Mouse (Mus musculus) CH12.LX (cell line): ENCODE measurements around the gene Gpr146. TPM values are rescaled to one million over a fixed set of nuclear protein-coding genes. Genes with fewer than 3 reads are reported as not detected.

Source experiments
- DNase-seq: peaks from one replicate; pipeline ENCODE4 v3.0.0-alpha.2; 2013; ENCODE audit errors: extremely low read depth
- H3K27ac ChIP-seq: 2 replicates; pipeline ENCODE4 v1.5.1; 2012; ENCODE audit warnings: low read depth, mild to moderate bottlenecking, control low read depth, moderate library complexity; ENCODE audit not compliant: insufficient read depth
- H3K27me3 ChIP-seq: replicated peaks from 2 replicates; pipeline ENCODE3; 2012; ENCODE audit warnings: inconsistent platforms
- H3K36me3 ChIP-seq, 2 experiments: replicated peaks in 1 of 2; 2 replicates each; pipeline versions ENCODE3 to v1.6.1; 2012; ENCODE audit warnings: inconsistent platforms in 1 of 2, low read length in 1 of 2, mild to moderate bottlenecking in 1 of 2, mixed read lengths in 1 of 2, moderate library complexity in 1 of 2; ENCODE audit not compliant: control insufficient read depth in 1 of 2, insufficient read depth in 1 of 2
- H3K4me1 ChIP-seq, 2 experiments: 2 replicates each; pipeline ENCODE4 v1.6.1; 2012; ENCODE audit warnings: inconsistent platforms in 1 of 2, moderate library complexity in 1 of 2; ENCODE audit not compliant: insufficient read depth in 2 of 2, control insufficient read depth in 1 of 2
- H3K4me2 ChIP-seq: 2 replicates; pipeline ENCODE4 v1.6.1; 2012; ENCODE audit warnings: low read depth, mild to moderate bottlenecking, control low read depth; ENCODE audit not compliant: poor library complexity, insufficient read depth, severe bottlenecking
- H3K4me3 ChIP-seq, 3 experiments: fragments of 150-350 bp in 1 of 3; sonication (generic) in 1 of 3; replicated peaks in 1 of 3; 2 replicates each; pipeline versions ENCODE3 to v1.5.1; 2011 to 2012; ENCODE audit warnings: low read depth in 2 of 3, low read length in 2 of 3, mild to moderate bottlenecking in 2 of 3, moderate library complexity in 2 of 3, control low read depth in 1 of 3, improper control_type of control experiment in 1 of 3, inconsistent platforms in 1 of 3, mixed read lengths in 1 of 3; ENCODE audit not compliant: poor library complexity in 1 of 3
- H3K79me2 ChIP-seq: replicated peaks from 2 replicates; pipeline ENCODE4 v1.6.1; 2012; ENCODE audit warnings: mild to moderate bottlenecking, moderate library complexity; ENCODE audit not compliant: control insufficient read depth, poor library complexity, insufficient read depth, severe bottlenecking; ENCODE audit errors: extremely low read depth
- H3K9ac ChIP-seq: 2 replicates; pipeline ENCODE4 v1.6.1; 2012; ENCODE audit warnings: low read depth, mild to moderate bottlenecking, control low read depth, moderate library complexity; ENCODE audit not compliant: insufficient read depth
- H3K9me3 ChIP-seq: replicated peaks from 2 replicates; pipeline ENCODE3; 2012; ENCODE audit warnings: low read length, inconsistent platforms, mixed read lengths
- CHD1 ChIP-seq: IDR thresholded peaks from 2 replicates; pipeline ENCODE4 v1.6.1; 2012; ENCODE audit warnings: low read depth, low read length, improper control_type of control experiment, inconsistent platforms
- CTCF ChIP-seq, 2 experiments: IDR thresholded peaks in 1 of 2; conservative IDR thresholded peaks in 1 of 2; 2 replicates each; pipeline ENCODE4 v1.5.1; 2011 to 2012; ENCODE audit warnings: low read depth in 2 of 2, low read length in 2 of 2, improper control_type of control experiment in 1 of 2, inconsistent platforms in 1 of 2, mild to moderate bottlenecking in 1 of 2, moderate library complexity in 1 of 2
- GABPA ChIP-seq: IDR thresholded peaks from 2 replicates; pipeline ENCODE4 v1.6.1; 2012; ENCODE audit warnings: low read depth, low read length, improper control_type of control experiment, inconsistent platforms; ENCODE audit not compliant: insufficient replicate concordance
- HCFC1 ChIP-seq: IDR thresholded peaks from 2 replicates; pipeline ENCODE4 v1.6.1; 2012; ENCODE audit warnings: low read depth, mild to moderate bottlenecking, inconsistent platforms, low read length, improper control_type of control experiment
- JUN ChIP-seq: IDR thresholded peaks from 2 replicates; pipeline ENCODE4 v1.6.1; 2011; ENCODE audit warnings: low read depth, mild to moderate bottlenecking, low read length, improper control_type of control experiment, moderate library complexity; ENCODE audit not compliant: insufficient read depth
- JUND ChIP-seq: conservative IDR thresholded peaks from 2 replicates; pipeline ENCODE4 v1.6.1; 2011; ENCODE audit warnings: low read depth, low read length, improper control_type of control experiment
- KAT2A ChIP-seq: IDR thresholded peaks from 2 replicates; pipeline ENCODE4 v1.6.1; 2012; ENCODE audit warnings: low read length, improper control_type of control experiment, inconsistent platforms; ENCODE audit not compliant: insufficient replicate concordance
- MAFK ChIP-seq: IDR thresholded peaks from 2 replicates; pipeline ENCODE4 v1.6.1; 2011; ENCODE audit warnings: low read length, improper control_type of control experiment; ENCODE audit not compliant: insufficient replicate concordance
- MAX ChIP-seq: IDR thresholded peaks from 2 replicates; pipeline ENCODE4 v1.6.1; 2011; ENCODE audit warnings: low read length, improper control_type of control experiment
- MAZ ChIP-seq: IDR thresholded peaks from 2 replicates; pipeline ENCODE4 v1.6.1; 2012; ENCODE audit warnings: low read depth, mild to moderate bottlenecking, inconsistent platforms, low read length, improper control_type of control experiment, moderate library complexity
- MYC ChIP-seq: IDR thresholded peaks from 2 replicates; pipeline ENCODE4 v1.6.1; 2011; ENCODE audit warnings: low read depth, mild to moderate bottlenecking, improper control_type of control experiment, low read length
- NELFE ChIP-seq: IDR thresholded peaks from 2 replicates; pipeline ENCODE4 v1.6.1; 2011; ENCODE audit warnings: low read depth, low read length, improper control_type of control experiment
- NRF1 ChIP-seq: IDR thresholded peaks from 2 replicates; pipeline ENCODE4 v1.6.1; 2014; ENCODE audit warnings: low read depth, mild to moderate bottlenecking, inconsistent platforms, low read length, improper control_type of control experiment, moderate library complexity
- PAX5 ChIP-seq: IDR thresholded peaks from 2 replicates; pipeline ENCODE4 v1.6.1; 2012; ENCODE audit warnings: low read length, inconsistent platforms, mixed read lengths
- POLR2A ChIP-seq: IDR thresholded peaks from 2 replicates; pipeline ENCODE4 v1.6.1; 2011; ENCODE audit warnings: low read depth, mild to moderate bottlenecking, improper control_type of control experiment, low read length
- POLR2AphosphoS2 ChIP-seq: IDR thresholded peaks from 2 replicates; pipeline ENCODE4 v1.6.1; 2011; ENCODE audit warnings: low read depth, low read length, improper control_type of control experiment
- RAD21 ChIP-seq: IDR thresholded peaks from 2 replicates; pipeline ENCODE4 v1.6.1; 2011; ENCODE audit warnings: low read depth, mild to moderate bottlenecking, low read length, improper control_type of control experiment, moderate library complexity
- SIN3A ChIP-seq: IDR thresholded peaks from 2 replicates; pipeline ENCODE4 v1.6.1; 2012; ENCODE audit warnings: low read length, improper control_type of control experiment, inconsistent platforms
- TCF12 ChIP-seq: IDR thresholded peaks from 2 replicates; pipeline ENCODE4 v1.6.1; 2014; ENCODE audit warnings: low read depth, mild to moderate bottlenecking, inconsistent platforms, low read length, improper control_type of control experiment
- ZC3H11A ChIP-seq: IDR thresholded peaks from 2 replicates; pipeline ENCODE4 v1.6.1; 2012; ENCODE audit warnings: low read depth, mild to moderate bottlenecking, inconsistent platforms, low read length, improper control_type of control experiment
- ZNF384 ChIP-seq: IDR thresholded peaks from 2 replicates; pipeline ENCODE4 v1.6.1; 2012; ENCODE audit warnings: low read depth, low read length, improper control_type of control experiment, inconsistent platforms
- dilution Hi-C: fragments of 300-500 bp; cut with MboI; formaldehyde crosslinking; loops from 2 replicates; pipeline ENCODE4 v1.14.3; 2020; ENCODE audit warnings: low sequenced_read_pairs; ENCODE audit not compliant: extremely low pct_unique_long_range_greater_than_20kb, extremely low pct_ligation_motif_present
- in situ Hi-C: fragments of 300-500 bp; cut with MboI; formaldehyde crosslinking; loops from 3 replicates; pipeline ENCODE4 v1.14.3; 2019; ENCODE audit warnings: low sequenced_read_pairs, low pct_ligation_motif_present, low pct_unique_long_range_greater_than_20kb, mixed read lengths
- polyA plus RNA-seq: library from polyadenylated mRNA; unstranded; fragments of >175 nt; gene quantifications from 2 replicates; pipeline ENCODE4 v1.2.1, GENCODE M21; 2012; ENCODE audit warnings: low read depth; ENCODE audit not compliant: insufficient read length
- total RNA-seq, 2 experiments: library from RNA; depleted of rRNA; stranded (reverse); fragments of 300-350 nt in 1 of 2; fragments of >200 nt in 1 of 2; gene quantifications; 2 replicates each; pipeline ENCODE4 v1.2.3; 2012 to 2014

Gpr146 gene
- total and polyA plus RNA-seq, 3 experiments, result 0.13 TPM; not detected in 2

GRCm38 (mm10) chr5:139416942-139417341 is 39.4 kb downstream of the Gpr146 start:
- Histone ChIP-seq H3K4me2 (no peak overlapping the region), H3K9ac (no peak overlapping the region), H3K4me1 (peaks cover 0 to 13% of the 10 kb centered on the region in 2 experiments; a peak in 2 of 4 replicates), H3K9me3 (no peaks in the 10 kb centered on the region), H3K4me3 (no peak overlapping the region), H3K27ac (no peak overlapping the region), H3K27me3 (no peaks in the 10 kb centered on the region), H3K79me2 (no peaks in the 10 kb centered on the region), H3K36me3 (peaks cover 3 to 84% of the 10 kb centered on the region in 2 experiments)
- TF ChIP-seq MAZ (no peak), CTCF (conservative IDR thresholded peaks at IDR 0.05 in 1 of 2, IDR thresholded peaks at IDR 0.05 in 1 of 2; ENCODE audit: low read depth in 2 of 2, low read length in 2 of 2) (peak; percentile 13 to 33; a peak in 2 of 4 replicates)
- in situ Hi-C loops (no loop called here), dilution Hi-C loops (no loop called here)
- no peak for DNase-seq

GRCm38 (mm10) chr5:139417480-139417879 is 40.0 kb downstream of the Gpr146 start:
- H3K9ac ChIP-seq, result no peak overlapping the region
- TF ChIP-seq POLR2AphosphoS2, result no peak
- no peak for TF ChIP-seq MAX
- no peak for TF ChIP-seq SIN3A
- no peak for TF ChIP-seq HCFC1
- no peak for TF ChIP-seq GABPA
- no peak for TF ChIP-seq JUN
- no peak for TF ChIP-seq ZC3H11A
- TF ChIP-seq ZNF384, result no peak
- no peak for TF ChIP-seq KAT2A
- TF ChIP-seq NELFE, result no peak
- TF ChIP-seq MAFK, result no peak
- TF ChIP-seq JUND, result no peak
- TF ChIP-seq RAD21, result no peak
- no peak for TF ChIP-seq MYC
- no peak for TF ChIP-seq PAX5
- TF ChIP-seq TCF12, result no peak
- TF ChIP-seq POLR2A, result no peak
- TF ChIP-seq NRF1, result no peak
- TF ChIP-seq CHD1, result no peak
- no peak for DNase-seq
- dilution Hi-C loops (no loop called here), in situ Hi-C loops (no loop called here)
- no peak overlapping the region for H3K4me2 ChIP-seq
- H3K27ac ChIP-seq, result no peak overlapping the region
- H3K9me3 ChIP-seq, result no peaks in the 10 kb centered on the region
- no peak overlapping the region for H3K4me3 ChIP-seq
- H3K79me2 ChIP-seq, result no peaks in the 10 kb centered on the region
- peaks cover 0 to 11% of the 10 kb centered on the region in 2 experiments; a peak in 2 of 4 replicates for H3K4me1 ChIP-seq
- peaks cover 3 to 84% of the 10 kb centered on the region in 2 experiments for H3K36me3 ChIP-seq
- no peaks in the 10 kb centered on the region for H3K27me3 ChIP-seq
